Mouse (Mus musculus): ENCODE data around the gene Senp6. TPM values are rescaled to one million over a fixed set of nuclear protein-coding genes. Genes with fewer than 3 reads are reported as not detected.
"Not testable (repeated sequence)": the region's sequence is repeated elsewhere in the genome, so short reads cannot be mapped to it uniquely, and the experiment has no call there.

Gene Senp6
- total and polyA plus RNA-seq, 3 experiments: 77.4 to 255 (median 193) TPM

DNA sequence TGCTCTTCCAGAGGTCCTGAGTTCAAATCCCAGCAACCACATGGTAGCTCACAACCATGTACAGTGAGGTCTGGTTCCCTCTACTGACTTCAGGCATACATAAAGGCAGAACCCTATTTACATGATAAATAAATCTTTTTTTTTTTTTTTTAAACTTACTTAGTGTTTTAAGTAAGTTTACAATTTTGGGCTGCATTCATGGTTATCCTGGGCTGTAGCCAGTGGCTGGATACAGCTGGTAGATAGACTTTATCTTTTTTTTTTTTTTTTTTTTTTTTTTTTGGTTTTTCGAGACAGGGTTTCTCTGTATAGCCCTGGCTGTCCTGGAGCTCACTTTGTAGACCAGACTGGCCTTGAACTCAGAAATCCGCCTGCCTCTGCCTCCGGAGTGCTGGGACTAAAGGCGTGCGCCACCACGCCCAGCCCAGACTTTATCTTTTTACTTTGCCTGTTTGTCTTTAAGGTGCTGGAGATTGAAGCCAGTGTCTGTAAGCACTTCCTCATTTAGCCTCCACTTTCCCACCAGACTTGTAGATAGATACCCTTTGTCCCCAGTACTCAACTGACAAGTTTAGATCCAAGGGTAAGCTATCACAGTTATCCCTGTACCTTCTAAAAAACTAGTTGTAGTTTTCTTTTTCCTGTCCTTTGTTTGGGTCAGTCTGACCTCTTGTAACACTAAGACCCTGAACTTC lies 19.7 kb downstream of the Senp6 start:
- H3K36me3 ChIP-seq (replicated peaks): peaks cover 39% of the 10 kb centered on the region
- H3K4me3 ChIP-seq (ENCODE audit: low read depth, low read length); H3K27me3 ChIP-seq (ENCODE audit: insufficient read depth, low read length); H3K9me3 ChIP-seq (replicated peaks): not testable (repeated sequence)
- 0 out of 2 replicates have a peak, but pooled peaks have one; percentile 13 for TF ChIP-seq TAL1 (conservative IDR thresholded peaks at IDR 0.05; ENCODE audit: low read depth, low read length)
- ATAC-seq (ENCODE audit: extremely low read depth, insufficient number of reproducible peaks, low FRiP score, poor library complexity, severe bottlenecking): peak; percentile 98
- H3K4me1 ChIP-seq (ENCODE audit: insufficient read depth, low read depth, low read length): peaks cover 28% of the 10 kb centered on the region
- DNase-seq (ENCODE audit: low spot score): peak; percentile 49

DNA sequence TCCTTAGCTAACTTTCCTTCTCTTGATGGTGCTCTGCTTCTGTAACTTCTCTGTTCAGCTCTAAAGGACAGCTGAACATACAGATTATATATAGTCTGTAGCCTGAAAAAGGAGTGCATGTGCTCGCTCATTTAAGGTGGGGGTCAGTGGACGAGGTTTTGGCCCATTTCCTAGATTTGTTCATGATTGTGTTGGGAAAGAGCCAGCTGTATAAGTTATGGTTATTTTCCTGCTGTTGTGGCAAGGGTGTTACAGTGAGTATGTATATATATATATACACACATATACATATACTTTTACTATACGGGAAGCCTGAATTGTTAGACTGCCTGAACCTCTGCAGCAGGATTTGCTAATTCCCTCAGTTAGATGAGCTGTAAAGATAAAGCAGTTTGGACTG lies 22.7 kb downstream of the Senp6 start:
- H3K4me3 ChIP-seq (ENCODE audit: low read depth, low read length): no peak overlapping the region
- H3K27me3 ChIP-seq (ENCODE audit: insufficient read depth, low read length): no peaks in the 10 kb centered on the region
- DNase-seq (ENCODE audit: low spot score) (no peak), ATAC-seq (ENCODE audit: extremely low read depth, insufficient number of reproducible peaks, low FRiP score, poor library complexity, severe bottlenecking) (no peak)
- no peaks in the 10 kb centered on the region; the same call in 1 of the 2 replicates for H3K9me3 ChIP-seq (replicated peaks)
- H3K36me3 ChIP-seq (replicated peaks): peaks cover 38% of the 10 kb centered on the region
- no peak for TF ChIP-seq POLR2AphosphoS5 (IDR thresholded peaks at IDR 0.05; ENCODE audit: insufficient replicate concordance, low read depth, low read length)
- TF ChIP-seq GATA2 (IDR thresholded peaks at IDR 0.05; ENCODE audit: borderline replicate concordance, low read depth, low read length): no peak
- TF ChIP-seq CTCF (IDR thresholded peaks at IDR 0.05; ENCODE audit: low read depth, low read length): no peak
- TF ChIP-seq GATA1 (IDR thresholded peaks at IDR 0.05; ENCODE audit: borderline replicate concordance, low read length): no peak
- H3K4me1 ChIP-seq (ENCODE audit: insufficient read depth, low read depth, low read length): peaks cover 22% of the 10 kb centered on the region

DNA sequence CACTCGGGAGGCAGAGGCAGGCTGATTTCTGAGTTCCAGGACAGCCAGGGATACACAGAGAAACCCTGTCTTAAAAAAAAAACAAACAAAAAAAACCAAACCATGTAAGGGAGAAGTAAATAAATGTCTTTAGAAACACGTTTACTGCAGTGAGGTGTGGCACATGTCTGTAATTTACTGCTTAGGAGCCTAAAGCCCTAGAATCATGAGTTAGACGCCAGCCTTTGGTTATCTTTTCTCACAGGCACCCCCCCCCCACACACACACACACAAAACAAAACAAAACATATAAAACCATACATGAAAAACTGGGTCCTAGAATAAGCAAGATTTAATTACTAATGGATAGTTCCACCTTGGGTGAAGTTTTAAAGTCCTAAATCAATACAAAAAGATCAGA lies 29.6 kb downstream of the Senp6 start:
- DNase-seq (ENCODE audit: low spot score): no peak
- Histone ChIP-seq H3K4me1 (ENCODE audit: insufficient read depth, low read depth, low read length) (no peaks in the 10 kb centered on the region), H3K9me3 (replicated peaks) (no peaks in the 10 kb centered on the region), H3K27me3 (ENCODE audit: insufficient read depth, low read length) (no peaks in the 10 kb centered on the region), H3K36me3 (replicated peaks) (peaks cover 47% of the 10 kb centered on the region), H3K4me3 (ENCODE audit: low read depth, low read length) (no peak overlapping the region)
- TF ChIP-seq POLR2AphosphoS5 (IDR thresholded peaks at IDR 0.05; ENCODE audit: insufficient replicate concordance, low read depth, low read length) (no peak), CTCF (IDR thresholded peaks at IDR 0.05; ENCODE audit: low read depth, low read length) (no peak), GATA2 (IDR thresholded peaks at IDR 0.05; ENCODE audit: borderline replicate concordance, low read depth, low read length) (no peak), TAL1 (conservative IDR thresholded peaks at IDR 0.05; ENCODE audit: low read depth, low read length) (no peak), GATA1 (IDR thresholded peaks at IDR 0.05; ENCODE audit: borderline replicate concordance, low read length) (no peak)
- no peak for ATAC-seq (ENCODE audit: extremely low read depth, insufficient number of reproducible peaks, low FRiP score, poor library complexity, severe bottlenecking)

DNA sequence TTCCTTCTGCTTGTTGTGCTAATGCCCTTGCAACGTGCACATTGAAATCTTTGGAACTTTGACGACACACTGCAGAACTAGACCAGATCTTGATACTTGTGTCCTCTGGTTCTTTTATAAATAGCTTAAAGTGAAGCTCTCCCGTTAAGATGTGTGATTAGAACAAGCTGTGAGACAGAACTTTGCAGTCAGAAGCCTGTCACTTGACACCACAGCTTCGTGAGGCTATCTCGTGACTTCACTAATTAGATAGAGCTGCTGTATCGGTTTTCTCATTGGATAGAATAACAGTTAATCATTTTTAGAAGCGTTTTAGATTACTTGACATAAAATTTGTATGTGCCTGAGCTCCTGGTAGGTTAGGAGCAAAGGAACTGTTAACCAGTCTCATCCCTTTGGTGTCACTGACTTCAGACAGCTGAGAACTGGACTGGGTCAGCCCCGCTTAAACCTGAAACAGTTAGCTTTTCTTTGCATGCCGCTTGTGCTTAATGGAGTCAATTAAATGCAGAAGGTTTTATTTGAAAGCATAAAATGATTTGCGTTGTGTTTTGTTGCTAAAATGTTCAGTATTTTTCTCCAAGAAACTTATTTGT lies 79.4 kb downstream of the Senp6 start:
- H3K4me1 ChIP-seq (ENCODE audit: insufficient read depth, low read depth, low read length): no peaks in the 10 kb centered on the region
- DNase-seq (ENCODE audit: low spot score) (no peak), ATAC-seq (ENCODE audit: extremely low read depth, insufficient number of reproducible peaks, low FRiP score, poor library complexity, severe bottlenecking) (no peak)
- H3K4me3 ChIP-seq (ENCODE audit: low read depth, low read length): no peak overlapping the region
- peaks cover 61% of the 10 kb centered on the region for H3K36me3 ChIP-seq (replicated peaks)
- no peaks in the 10 kb centered on the region for H3K9me3 ChIP-seq (replicated peaks)
- no peaks in the 10 kb centered on the region for H3K27me3 ChIP-seq (ENCODE audit: insufficient read depth, low read length)
- TF ChIP-seq CTCF (IDR thresholded peaks at IDR 0.05; ENCODE audit: low read depth, low read length) (no peak), GATA2 (IDR thresholded peaks at IDR 0.05; ENCODE audit: borderline replicate concordance, low read depth, low read length) (no peak), GATA1 (IDR thresholded peaks at IDR 0.05; ENCODE audit: borderline replicate concordance, low read length) (no peak), TAL1 (conservative IDR thresholded peaks at IDR 0.05; ENCODE audit: low read depth, low read length) (no peak)

DNA sequence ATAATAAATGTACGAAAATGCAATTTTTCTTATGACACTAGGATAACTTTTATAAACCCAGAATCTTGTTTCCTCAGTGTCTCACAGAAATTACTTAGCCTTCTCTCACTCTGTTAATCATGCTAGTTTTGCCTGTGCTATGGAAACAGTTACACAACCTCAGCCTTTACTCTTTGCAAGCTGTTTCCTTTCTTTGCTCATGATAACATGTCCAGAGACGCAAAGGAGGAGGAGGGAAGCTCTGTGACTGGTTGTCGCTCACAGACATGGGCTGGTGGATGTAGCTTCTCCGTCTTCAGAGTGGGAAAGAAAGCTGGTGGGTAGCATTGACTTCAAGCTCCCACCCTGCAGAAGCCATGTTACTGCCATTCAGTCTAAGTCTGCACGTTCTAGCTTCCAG lies 82.9 kb downstream of the Senp6 start:
- ATAC-seq (ENCODE audit: extremely low read depth, insufficient number of reproducible peaks, low FRiP score, poor library complexity, severe bottlenecking) (no peak), DNase-seq (ENCODE audit: low spot score) (no peak)
- no peaks in the 10 kb centered on the region for H3K4me1 ChIP-seq (ENCODE audit: insufficient read depth, low read depth, low read length)
- H3K4me3 ChIP-seq (ENCODE audit: low read depth, low read length): no peak overlapping the region
- H3K9me3 ChIP-seq (replicated peaks): no peaks in the 10 kb centered on the region
- no peaks in the 10 kb centered on the region for H3K27me3 ChIP-seq (ENCODE audit: insufficient read depth, low read length)
- TF ChIP-seq POLR2AphosphoS5 (IDR thresholded peaks at IDR 0.05; ENCODE audit: insufficient replicate concordance, low read depth, low read length): no peak
- no peak for TF ChIP-seq GATA1 (IDR thresholded peaks at IDR 0.05; ENCODE audit: borderline replicate concordance, low read length)
- TF ChIP-seq GATA2 (IDR thresholded peaks at IDR 0.05; ENCODE audit: borderline replicate concordance, low read depth, low read length): no peak
- TF ChIP-seq CTCF (IDR thresholded peaks at IDR 0.05; ENCODE audit: low read depth, low read length): no peak
- no peak for TF ChIP-seq TAL1 (conservative IDR thresholded peaks at IDR 0.05; ENCODE audit: low read depth, low read length)
- peaks cover 39% of the 10 kb centered on the region for H3K36me3 ChIP-seq (replicated peaks)

DNA sequence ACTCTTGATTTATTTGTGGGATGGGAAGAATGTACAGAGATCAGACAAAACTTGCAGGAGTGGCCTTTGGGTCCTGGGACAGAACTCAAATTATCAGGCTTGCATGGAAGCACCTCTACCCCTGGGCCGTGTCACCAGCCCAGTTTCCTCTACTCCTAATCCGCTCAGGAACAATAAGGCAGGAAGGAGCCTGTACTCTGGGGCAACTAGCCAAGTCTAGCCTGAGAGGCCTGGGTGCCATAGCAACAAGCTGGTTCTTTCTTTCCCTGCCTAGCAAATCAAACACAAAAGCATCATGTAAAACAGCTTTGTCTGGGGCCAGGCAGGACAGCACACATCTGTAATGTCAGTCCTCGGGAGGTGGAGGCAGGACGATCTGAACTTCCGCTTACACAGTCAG lies 88.6 kb downstream of the Senp6 start:
- Histone ChIP-seq H3K9me3 (replicated peaks) (no peaks in the 10 kb centered on the region), H3K4me1 (ENCODE audit: insufficient read depth, low read depth, low read length) (no peaks in the 10 kb centered on the region), H3K4me3 (ENCODE audit: low read depth, low read length) (no peak overlapping the region), H3K27me3 (ENCODE audit: insufficient read depth, low read length) (peaks cover 15% of the 10 kb centered on the region), H3K36me3 (replicated peaks) (peaks cover 8% of the 10 kb centered on the region)
- no peak for DNase-seq (ENCODE audit: low spot score)
- no peak for TF ChIP-seq CTCF (IDR thresholded peaks at IDR 0.05; ENCODE audit: low read depth, low read length)
- no peak for TF ChIP-seq TAL1 (conservative IDR thresholded peaks at IDR 0.05; ENCODE audit: low read depth, low read length)
- TF ChIP-seq GATA1 (IDR thresholded peaks at IDR 0.05; ENCODE audit: borderline replicate concordance, low read length): no peak
- TF ChIP-seq POLR2AphosphoS5 (IDR thresholded peaks at IDR 0.05; ENCODE audit: insufficient replicate concordance, low read depth, low read length): no peak
- TF ChIP-seq GATA2 (IDR thresholded peaks at IDR 0.05; ENCODE audit: borderline replicate concordance, low read depth, low read length): no peak
- no peak for ATAC-seq (ENCODE audit: extremely low read depth, insufficient number of reproducible peaks, low FRiP score, poor library complexity, severe bottlenecking)

Data from G1E (cell line).